Mouse (Mus musculus) testis, adult 10 weeks (tissue): ENCODE data around the gene Hsf5. TPM values are rescaled to one million over a fixed set of nuclear protein-coding genes. Genes with fewer than 3 reads are reported as not detected.

Experiments
- polyA plus RNA-seq: library from polyadenylated mRNA; stranded (reverse); fragments of 350-450 nt; fragmentation: Illumina TruSeq; extraction: RNeasy Lipid Tissue Mini Kit (QIAGEN cat#74804); gene quantifications from one replicate; pipeline ENCODE4 v1.2.3, GENCODE M21; 2014; ENCODE audit warnings: low read depth, low replicate concordance

Hsf5 gene
- polyA plus RNA-seq, result 151 TPM

DNA sequence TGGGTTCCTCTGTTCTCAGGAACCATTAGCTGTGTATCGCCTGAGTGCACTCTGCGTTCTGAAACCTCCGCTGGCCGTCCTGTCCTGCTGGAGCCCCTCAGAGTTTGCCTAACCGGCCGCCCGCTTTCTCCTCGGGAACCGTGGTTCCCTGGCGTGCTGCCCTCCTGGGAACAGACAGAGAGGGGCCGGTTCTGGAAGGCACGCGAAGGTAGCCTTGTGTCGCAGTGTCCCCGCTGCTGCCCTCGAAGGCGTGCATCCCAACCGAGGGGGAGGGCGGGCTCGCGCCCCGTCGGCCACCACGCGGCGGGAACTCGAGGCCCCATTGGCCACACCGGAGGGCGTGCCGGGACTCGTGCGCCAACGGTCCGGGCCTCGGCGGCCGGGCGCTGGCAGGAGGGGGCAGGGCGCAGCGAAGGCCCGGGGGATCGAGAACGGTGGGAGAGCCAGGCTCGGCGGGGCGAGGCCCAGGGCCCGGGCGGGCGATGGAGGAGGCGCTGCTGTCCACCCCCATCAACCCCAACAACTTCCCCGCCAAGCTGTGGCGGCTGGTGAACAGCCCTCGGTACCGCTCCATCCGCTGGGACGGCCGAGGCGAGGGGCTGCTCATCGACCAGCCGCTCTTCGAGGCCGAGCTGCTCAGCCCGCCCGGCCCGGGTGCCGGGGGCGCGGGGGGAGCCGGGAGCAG is at the start of gene Hsf5:
Gene Hsf5, plus strand, starts transcription at position 375 of the 685 bp plus-strand sequence.

DNA sequence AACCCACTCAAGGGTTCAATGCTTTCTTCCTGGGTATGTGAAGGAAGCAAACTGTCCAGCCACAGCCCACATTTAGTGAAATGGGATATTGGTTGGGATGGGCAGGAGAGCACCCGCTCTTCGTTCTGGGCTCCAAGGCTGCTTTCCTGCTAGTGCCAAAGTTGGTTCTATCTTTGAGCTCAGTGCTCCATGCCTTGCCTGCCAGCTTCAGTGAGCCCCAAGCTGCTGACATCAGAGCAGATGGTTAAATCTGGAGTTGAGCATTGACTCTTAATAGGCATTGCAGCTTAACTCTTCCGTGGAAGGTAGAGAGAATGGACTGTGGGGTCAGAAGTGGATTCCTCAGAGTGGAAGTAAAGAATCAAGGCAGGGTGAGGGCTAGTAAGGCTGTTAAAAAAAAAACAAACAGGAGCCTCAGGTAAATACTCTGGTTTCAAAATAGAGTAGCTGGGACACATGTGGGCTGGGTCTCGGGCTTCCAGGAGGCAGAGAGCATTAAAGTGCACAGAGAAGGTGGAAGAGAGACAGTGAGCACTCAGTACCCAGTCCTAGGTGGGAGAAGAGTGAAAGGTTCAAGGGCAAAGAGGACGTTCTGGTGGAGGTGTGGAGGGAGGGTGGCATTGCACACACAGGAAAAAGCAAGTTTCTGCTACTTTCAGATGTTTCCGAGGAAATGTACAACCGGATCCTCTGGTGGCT is 48.6 kb upstream of the Hsf5 start, which contains the start of gene Sept4:
Gene Sept4, plus strand, starts transcription at position 649 of the 699 bp plus-strand sequence.

DNA sequence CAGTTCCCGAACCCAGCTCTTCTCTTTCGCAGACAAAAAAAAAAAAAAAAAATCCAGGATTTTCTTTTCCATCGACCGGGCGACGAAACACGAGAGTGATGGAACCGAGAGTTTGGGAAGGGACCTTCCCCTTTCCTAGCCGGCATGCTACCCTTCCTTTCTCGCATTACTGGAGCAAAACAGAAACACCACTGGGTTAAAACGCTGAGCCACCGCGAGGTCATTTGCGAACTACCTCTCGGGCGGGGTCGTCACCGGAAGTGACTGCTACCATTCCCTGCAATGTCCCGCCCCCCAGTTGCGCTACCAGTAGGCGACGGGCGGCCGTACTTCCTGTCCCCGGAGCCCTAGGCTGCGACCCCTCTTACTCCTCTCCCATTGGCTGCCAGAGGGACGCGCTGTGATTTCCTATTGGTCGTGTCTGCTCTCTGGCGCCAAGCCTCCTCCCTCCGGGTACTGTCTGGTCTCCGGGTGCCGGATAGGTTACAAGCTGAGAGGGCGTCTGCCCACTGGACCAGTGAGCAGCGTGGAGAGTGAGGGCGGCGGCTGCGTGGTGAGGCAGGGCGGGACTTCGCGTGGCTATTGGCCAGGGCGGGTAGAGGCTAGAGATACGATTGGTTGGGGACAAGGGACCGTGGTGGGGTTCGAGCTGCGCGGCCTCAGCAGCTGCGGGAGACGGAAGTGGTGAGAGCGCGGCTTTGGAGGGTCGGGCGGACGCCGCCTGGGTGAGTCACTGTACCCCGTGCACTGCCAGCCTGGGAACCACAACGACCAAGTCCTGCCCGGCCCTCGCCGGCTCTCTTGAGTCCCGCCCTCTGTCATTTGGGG is 25.2 kb upstream of the Hsf5 start, which contains the start of gene Mtmr4:
Gene Mtmr4, plus strand, starts transcription at position 637 of the 828 bp plus-strand sequence.

DNA sequence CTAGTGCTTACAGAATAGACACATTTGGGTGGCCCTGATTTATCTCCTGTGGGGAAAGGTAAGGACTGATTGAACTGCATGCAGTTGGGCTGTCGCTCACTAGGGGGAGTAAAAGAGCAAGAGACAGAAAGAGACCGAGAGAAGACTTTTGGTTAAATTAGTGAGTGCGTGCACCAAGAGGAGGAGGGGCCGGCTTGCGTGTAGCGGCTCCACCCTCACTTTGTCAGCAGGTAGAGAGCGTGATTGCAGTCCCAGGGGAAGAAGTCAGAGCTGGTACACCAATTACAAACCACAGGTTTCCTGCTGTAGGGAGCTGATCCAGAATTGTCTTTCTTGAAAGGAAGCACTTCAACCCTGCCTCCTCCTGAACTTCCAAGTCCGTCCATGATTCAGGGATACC is 45.4 kb downstream of the Hsf5 start, which contains the start of gene Rnf43:
Gene Rnf43, plus strand, starts transcription at position 316 of the 400 bp plus-strand sequence.

Other genes starting within 250 kb of the Hsf5 start
- gene Rad51c, start 212.2 kb upstream of the Hsf5 start, polyA plus RNA-seq, result 47.7 TPM
- 80.1 TPM for gene Tex14, start 212.1 kb upstream of the Hsf5 start, polyA plus RNA-seq
- 62.7 TPM for gene Gm11492, start 50.5 kb upstream of the Hsf5 start, polyA plus RNA-seq
- 50.3 TPM for gene Sept4, start 48.3 kb upstream of the Hsf5 start, polyA plus RNA-seq
- gene Mtmr4, start 25.0 kb upstream of the Hsf5 start, polyA plus RNA-seq, result 19.1 TPM
- 0.48 TPM for gene Rnf43, start 45.6 kb downstream of the Hsf5 start, polyA plus RNA-seq
- 12.7 TPM for gene Supt4a, start 120.4 kb downstream of the Hsf5 start, polyA plus RNA-seq
- gene Tspoap1, start 143.4 kb downstream of the Hsf5 start, polyA plus RNA-seq, result 1.7 TPM
- 0.52 TPM for gene Mpo, start 176.4 kb downstream of the Hsf5 start, polyA plus RNA-seq
- not detected for gene Lpo, start 211.1 kb downstream of the Hsf5 start, polyA plus RNA-seq
- 4.4 TPM for gene Mks1, start 236.1 kb downstream of the Hsf5 start, polyA plus RNA-seq